Mouse (Mus musculus) cerebellum, adult 2 months (tissue): Measurements from ENCODE around the gene Pon2.

Source experiments
- CTCF ChIP-seq: fragments of 200-500 bp; IDR thresholded peaks from 2 replicates; pipeline ENCODE4 v1.5.1; 2011; ENCODE audit warnings: low read depth, mild to moderate bottlenecking, control low read depth, low read length, moderate library complexity, borderline replicate concordance; ENCODE audit not compliant: insufficient read depth
- POLR2A ChIP-seq: fragments of 200-500 bp; IDR thresholded peaks from 2 replicates; pipeline ENCODE4 v1.6.1; 2011; ENCODE audit warnings: low read length, control low read depth, borderline replicate concordance; ENCODE audit not compliant: insufficient read depth

DNA sequence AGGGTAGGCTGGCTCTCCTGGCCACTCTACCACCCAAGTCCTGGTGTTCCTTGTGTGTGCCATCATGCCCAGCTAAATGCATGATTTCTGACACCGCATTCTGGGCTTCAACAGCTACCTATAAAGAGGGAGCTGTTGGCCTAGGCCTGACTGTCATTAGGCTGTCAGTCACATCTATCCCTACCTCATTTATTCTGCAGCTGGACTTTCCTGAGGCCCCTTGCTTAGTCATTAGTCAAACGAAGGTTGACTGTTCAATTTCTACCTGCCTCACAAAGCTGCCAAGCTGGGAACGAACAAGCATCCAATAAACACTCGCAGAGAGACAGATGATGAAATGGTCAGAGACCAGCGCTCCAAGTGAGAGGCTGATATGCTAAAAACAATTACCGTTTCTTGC, 28.6 kb downstream of the Pon2 start:
- TF ChIP-seq POLR2A = no peak
- no peak for TF ChIP-seq CTCF
